Mouse (Mus musculus) spleen, adult 2 months (tissue): ENCODE data around the gene Cnot6. TPM values are rescaled to one million over a fixed set of nuclear protein-coding genes. Genes with fewer than 3 reads are reported as not detected.
A peak's percentile ranks its signal among the peaks of the same experiment; 100 is the strongest.

Source experiments
- DNase-seq, 2 experiments: peaks; one replicate each; pipeline versions ENCODE4 v3.0.0 to v3.0.0-alpha.2; 2012 to 2021; ENCODE audit warnings: low spot score in 2 of 2, low read depth in 1 of 2
- H3K27ac ChIP-seq: fragments of 200-500 bp; 2 replicates; pipeline ENCODE4 v1.5.1; 2012; ENCODE audit warnings: low read length, inconsistent platforms; ENCODE audit not compliant: insufficient read depth
- H3K27me3 ChIP-seq: fragments of 200-500 bp; 2 replicates; pipeline ENCODE4 v1.6.1; 2012; ENCODE audit warnings: mild to moderate bottlenecking, moderate library complexity, low read length, inconsistent platforms; ENCODE audit not compliant: control insufficient read depth, insufficient read depth
- H3K36me3 ChIP-seq: fragments of 200-500 bp; 2 replicates; pipeline ENCODE4 v1.6.1; 2012; ENCODE audit warnings: mild to moderate bottlenecking, low read length, inconsistent platforms; ENCODE audit not compliant: control insufficient read depth, insufficient read depth
- H3K4me1 ChIP-seq: fragments of 200-500 bp; 2 replicates; pipeline ENCODE4 v1.6.1; 2011; ENCODE audit warnings: inconsistent platforms; ENCODE audit not compliant: control insufficient read depth, insufficient read depth, insufficient read length
- H3K4me3 ChIP-seq: fragments of 200-500 bp; 2 replicates; pipeline ENCODE4 v1.5.1; 2011; ENCODE audit warnings: mild to moderate bottlenecking, inconsistent platforms; ENCODE audit not compliant: insufficient read depth, insufficient read length; ENCODE audit errors: extremely low read depth
- CTCF ChIP-seq: fragments of 200-500 bp; IDR thresholded peaks from 2 replicates; pipeline ENCODE4 v1.5.1; 2011; ENCODE audit warnings: mild to moderate bottlenecking, inconsistent platforms; ENCODE audit not compliant: insufficient read depth, insufficient read length, insufficient replicate concordance; ENCODE audit errors: extremely low read depth
- POLR2A ChIP-seq: fragments of 200-500 bp; IDR thresholded peaks from 2 replicates; pipeline ENCODE4 v1.6.1; 2011; ENCODE audit warnings: low read depth, low read length, inconsistent platforms
- WGBS: fragments of 180-500 bp; shearing (Covaris S2); methylation state at CpG from one replicate; pipeline ENCODE4 v1.1.7; 2018; 5-methylcytosine and 5-hydroxymethylcytosine counted together
- polyA plus RNA-seq: library from polyadenylated mRNA; depleted of rRNA; stranded (reverse); fragments of >200 nt; gene quantifications from 2 replicates; pipeline ENCODE4 v1.2.3, GENCODE M21; 2012; rRNA removed

Gene Cnot6
- polyA plus RNA-seq, 1 experiment: 7.3 TPM

DNA sequence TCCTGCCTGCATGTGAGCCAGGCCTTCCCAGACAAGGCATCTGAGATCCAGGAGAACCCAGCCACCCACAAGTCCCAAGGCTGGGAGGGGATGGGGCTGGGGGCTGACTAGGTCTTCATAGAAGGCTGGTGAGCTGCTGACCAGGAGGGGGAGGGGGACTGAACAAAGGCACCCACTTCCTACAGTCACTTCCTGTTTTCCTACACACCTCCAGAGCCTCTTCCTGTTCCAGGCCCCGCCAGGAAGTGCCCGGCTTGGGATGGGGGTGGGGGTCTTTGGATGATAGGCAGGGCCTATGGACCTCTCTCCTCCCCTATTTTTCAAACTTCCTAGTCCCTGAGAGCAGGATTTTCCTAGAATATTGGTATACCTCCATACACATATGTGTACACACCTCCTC lies 80.3 kb downstream of the Cnot6 start:
- no peak overlapping the region for H3K27ac ChIP-seq
- H3K27me3 ChIP-seq: no peaks in the 10 kb centered on the region
- DNase-seq: no peak
- TF ChIP-seq CTCF: no peak
- TF ChIP-seq POLR2A: no peak
- H3K4me1 ChIP-seq: peaks cover 2% of the 10 kb centered on the region; the same call in 1 of the 2 replicates
- H3K36me3 ChIP-seq: no peaks in the 10 kb centered on the region
- 8% methylated on average over 2 of the region's 2 CpGs for WGBS
- no peak overlapping the region for H3K4me3 ChIP-seq

DNA sequence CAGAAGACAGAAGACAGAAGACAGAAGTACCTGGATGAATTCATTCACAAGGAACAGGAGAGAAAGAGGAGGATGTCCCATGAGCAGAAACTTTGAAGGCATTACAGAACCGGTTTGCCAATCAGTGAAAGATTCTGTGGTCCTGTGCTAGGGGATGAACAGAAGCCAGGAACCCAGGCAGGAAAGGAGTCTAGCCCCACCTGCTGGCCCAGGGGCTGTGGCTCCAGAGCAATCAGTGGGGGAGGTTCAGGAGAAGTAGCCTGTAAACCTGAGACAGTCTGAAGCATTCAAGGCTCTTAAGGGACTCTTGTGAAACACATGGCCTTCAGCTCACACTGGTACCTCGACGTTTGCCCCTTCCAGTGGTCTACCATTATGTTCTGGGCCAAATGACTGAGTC lies 81.4 kb downstream of the Cnot6 start:
- DNase-seq: no peak
- 24% methylated on average over 3 of the region's 3 CpGs for WGBS
- TF ChIP-seq CTCF: peak; percentile 22; the same call in 1 of the 2 replicates
- no peak for TF ChIP-seq POLR2A

DNA sequence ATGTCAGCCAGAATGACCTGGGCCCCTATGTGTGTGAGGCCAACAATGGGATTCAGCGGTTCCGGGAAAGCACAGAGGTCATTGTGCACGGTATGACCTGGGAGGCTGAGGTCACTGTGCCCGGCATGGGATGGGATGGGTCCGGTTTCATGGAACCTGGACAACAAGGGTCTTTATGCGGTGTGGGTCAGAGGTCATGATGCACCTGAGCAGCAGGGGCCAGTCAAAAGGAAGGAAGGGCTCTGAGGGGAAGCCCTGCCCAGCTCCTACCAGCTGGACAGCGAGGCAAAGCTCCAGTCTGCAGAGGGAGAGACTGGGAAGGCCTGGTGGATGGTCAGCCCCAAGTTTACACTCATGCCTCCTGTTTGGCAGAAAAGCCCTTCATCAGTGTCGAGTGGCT lies 85.8 kb downstream of the Cnot6 start:
- TF ChIP-seq CTCF (no peak), POLR2A (no peak)
- Histone ChIP-seq H3K36me3 (no peaks in the 10 kb centered on the region), H3K4me3 (no peak overlapping the region), H3K4me1 (no peaks in the 10 kb centered on the region), H3K27ac (no peak overlapping the region), H3K27me3 (no peaks in the 10 kb centered on the region)
- no peak for DNase-seq
- WGBS: 92% methylated on average over 8 of the region's 8 CpGs

More for the DNA sequence above, 81.4 kb downstream of the Cnot6 start:
- H3K27ac ChIP-seq: no peak overlapping the region
- no peaks in the 10 kb centered on the region for H3K36me3 ChIP-seq
- no peaks in the 10 kb centered on the region for H3K27me3 ChIP-seq
- H3K4me1 ChIP-seq: peaks cover 2% of the 10 kb centered on the region; the same call in 1 of the 2 replicates
- no peak overlapping the region for H3K4me3 ChIP-seq

DNA sequence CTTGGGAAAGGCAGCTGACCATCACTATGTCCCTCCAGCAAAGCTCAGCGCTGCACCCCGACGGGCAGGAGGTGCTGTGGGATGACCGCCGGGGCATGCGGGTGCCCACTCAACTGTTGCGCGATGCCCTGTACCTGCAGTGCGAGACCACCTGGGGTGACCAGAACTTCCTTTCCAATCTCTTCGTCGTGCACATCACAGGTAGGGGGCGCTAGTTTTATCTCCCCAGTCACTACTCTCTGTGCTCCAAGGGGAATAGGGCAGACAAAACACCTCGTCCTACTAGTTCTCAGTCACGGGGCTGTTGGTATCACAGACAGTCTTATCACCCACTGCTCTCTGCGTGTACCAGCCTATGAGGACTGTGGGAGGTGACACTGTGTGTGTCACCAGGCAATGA lies 86.7 kb downstream of the Cnot6 start:
- Histone ChIP-seq H3K4me1 (no peaks in the 10 kb centered on the region), H3K36me3 (no peaks in the 10 kb centered on the region), H3K27me3 (no peaks in the 10 kb centered on the region), H3K4me3 (no peak overlapping the region), H3K27ac (no peak overlapping the region)
- DNase-seq: no peak
- TF ChIP-seq POLR2A: no peak
- TF ChIP-seq CTCF: no peak
- 81% methylated on average over 15 of the region's 15 CpGs for WGBS

DNA sequence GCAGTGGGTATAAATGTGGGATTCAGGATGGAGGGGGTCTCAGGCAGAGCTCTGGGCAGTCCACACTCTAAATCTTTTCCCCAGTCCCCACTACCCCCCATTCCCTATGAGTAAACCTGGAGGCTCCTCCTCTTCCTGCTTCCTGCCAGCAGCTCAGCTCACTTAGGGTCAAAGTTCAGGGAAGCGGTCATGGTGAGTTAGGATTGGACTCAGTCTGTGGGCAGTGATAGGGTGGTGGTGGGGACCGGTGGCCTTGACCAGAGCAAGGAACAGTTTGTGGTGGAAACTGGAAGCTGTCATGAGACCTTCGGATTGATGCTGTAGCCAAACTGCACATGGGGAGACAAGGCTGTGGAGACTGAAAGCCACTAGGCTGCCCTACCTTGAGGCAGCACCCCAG lies 88.4 kb downstream of the Cnot6 start:
- no peak overlapping the region for H3K4me3 ChIP-seq
- no peaks in the 10 kb centered on the region for H3K27me3 ChIP-seq
- no peak overlapping the region for H3K27ac ChIP-seq
- DNase-seq: no peak
- 90% methylated on average over 3 of the region's 3 CpGs for WGBS
- H3K36me3 ChIP-seq: no peaks in the 10 kb centered on the region
- no peak for TF ChIP-seq POLR2A
- no peak for TF ChIP-seq CTCF
- H3K4me1 ChIP-seq: no peaks in the 10 kb centered on the region

DNA sequence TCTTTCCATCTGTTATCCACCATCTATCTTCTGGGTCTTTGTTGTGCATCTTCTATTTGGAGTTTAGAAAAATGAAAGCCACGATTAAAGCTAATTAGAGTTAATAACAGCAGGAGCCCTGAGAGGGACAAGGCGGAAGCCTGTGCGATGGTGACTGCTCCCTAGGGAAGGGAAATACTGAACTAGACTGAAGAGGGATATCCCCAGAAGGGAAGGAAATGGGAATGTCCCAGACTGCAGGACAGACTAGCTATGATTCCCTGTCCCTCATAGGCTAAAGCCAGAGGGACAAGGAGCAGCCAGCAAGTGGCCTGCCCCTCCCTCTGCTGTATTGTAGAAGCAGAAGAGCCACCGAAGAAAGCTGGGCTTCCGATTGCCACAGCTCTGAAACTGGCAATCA lies 90.6 kb downstream of the Cnot6 start:
- no peak for TF ChIP-seq CTCF
- Histone ChIP-seq H3K36me3 (no peaks in the 10 kb centered on the region), H3K4me3 (no peak overlapping the region), H3K27me3 (no peaks in the 10 kb centered on the region), H3K27ac (no peak overlapping the region), H3K4me1 (no peaks in the 10 kb centered on the region)
- WGBS: 83% methylated on average over 5 of the region's 5 CpGs
- no peak for DNase-seq

Other genes starting within 250 kb of the Cnot6 start
- not detected in 2 replicates for gene Olfr1386, start 247.7 kb downstream of the Cnot6 start, polyA plus RNA-seq
- gene Olfr1385, start 223.7 kb downstream of the Cnot6 start, polyA plus RNA-seq: not detected in 2 replicates
- gene Olfr1384, start 206.0 kb downstream of the Cnot6 start, polyA plus RNA-seq: not detected in 2 replicates
- not detected in 2 replicates for gene Olfr1383, start 193.1 kb downstream of the Cnot6 start, polyA plus RNA-seq
- gene Olfr1382, start 184.5 kb downstream of the Cnot6 start, polyA plus RNA-seq: not detected in 2 replicates
- gene Olfr1381, start 169.3 kb downstream of the Cnot6 start, polyA plus RNA-seq: not detected in 2 replicates
- gene Olfr1380, start 155.8 kb downstream of the Cnot6 start, polyA plus RNA-seq: not detected in 2 replicates
- 6.6 and 7.3 TPM in 2 replicates for gene Flt4, start 103.5 kb downstream of the Cnot6 start, polyA plus RNA-seq
- 0.28 TPM in 1 of 2 replicates, not detected in the other for gene Scgb3a1, start 49.1 kb downstream of the Cnot6 start, polyA plus RNA-seq
- 0.56 and 0.70 TPM in 2 replicates for gene Gfpt2, start 81.5 kb upstream of the Cnot6 start, polyA plus RNA-seq
- 11.9 and 12.1 TPM in 2 replicates for gene Mapk9, start 134.0 kb upstream of the Cnot6 start, polyA plus RNA-seq
- gene Rasgef1c, start 189.1 kb upstream of the Cnot6 start, polyA plus RNA-seq: 0.25 and 0.42 TPM in 2 replicates